Mouse (Mus musculus) cerebellum, postnatal 36 days (tissue): ENCODE measurements around the gene Cabcoco1.
A peak's percentile ranks its signal among the peaks of the same experiment; 100 is the strongest.

Source experiments
- DNase-seq, 2 experiments: peaks; one replicate each; pipeline ENCODE4 v3.0.0; 2021 to 2022; ENCODE audit warnings: mixed read lengths in 2 of 2

The Cabcoco1 gene

GRCm38 (mm10) chr10:68541139-68541942 is at the start of gene Cabcoco1:
TSS of gene Cabcoco1 (minus strand) at chr10:68541896.
- DNase-seq, result peak; percentile 4 to 5

GRCm38 (mm10) chr10:68589530-68590252 is 48.0 kb upstream of the Cabcoco1 start:
- DNase-seq, result no peak

GRCm38 (mm10) chr10:68587416-68588040 is 45.8 kb upstream of the Cabcoco1 start:
- no peak for DNase-seq

DNA sequence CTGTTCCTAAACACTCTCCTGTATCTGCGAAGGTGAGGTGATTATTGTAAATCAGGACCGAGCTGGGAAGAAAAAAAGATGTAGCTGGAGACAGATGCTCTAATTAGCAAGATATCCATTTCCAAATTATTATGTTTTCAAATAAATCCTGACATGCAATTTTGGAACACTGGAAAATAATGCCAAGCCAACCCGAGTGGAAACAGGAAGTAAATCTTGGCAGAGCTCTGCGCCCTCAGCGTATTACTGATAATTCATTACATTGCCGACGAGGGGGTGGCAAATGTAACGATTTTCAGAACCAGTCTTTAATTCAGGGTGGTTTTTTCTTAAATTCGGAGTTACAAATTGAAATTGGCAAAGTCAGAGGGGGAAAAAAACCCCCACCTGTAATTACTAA is 35.6 kb upstream of the Cabcoco1 start:
- DNase-seq, result no peak

DNA sequence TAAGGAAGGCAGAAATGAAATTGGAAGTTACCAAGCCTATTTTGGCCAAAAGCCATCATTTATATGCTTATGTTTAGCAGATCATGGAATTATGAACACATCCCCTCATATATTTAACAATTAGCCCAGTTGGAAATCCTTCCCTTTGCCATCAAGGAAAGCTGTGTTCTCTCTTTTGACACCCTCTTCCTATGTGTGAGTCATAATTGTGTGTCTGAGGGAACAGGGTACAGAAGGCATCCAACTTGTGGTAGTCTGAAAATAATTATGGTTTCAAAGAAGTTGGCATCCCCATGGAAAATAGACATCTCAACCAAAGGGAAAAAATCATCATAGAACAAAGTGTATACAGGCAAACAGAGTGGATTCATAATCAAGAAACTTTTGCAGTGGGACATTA is 26.5 kb upstream of the Cabcoco1 start:
- DNase-seq, result no peak

- DNase-seq, result no peak
Measured at GRCm38 (mm10) chr10:68562344-68562743, 20.6 kb upstream of the Cabcoco1 start.

DNA sequence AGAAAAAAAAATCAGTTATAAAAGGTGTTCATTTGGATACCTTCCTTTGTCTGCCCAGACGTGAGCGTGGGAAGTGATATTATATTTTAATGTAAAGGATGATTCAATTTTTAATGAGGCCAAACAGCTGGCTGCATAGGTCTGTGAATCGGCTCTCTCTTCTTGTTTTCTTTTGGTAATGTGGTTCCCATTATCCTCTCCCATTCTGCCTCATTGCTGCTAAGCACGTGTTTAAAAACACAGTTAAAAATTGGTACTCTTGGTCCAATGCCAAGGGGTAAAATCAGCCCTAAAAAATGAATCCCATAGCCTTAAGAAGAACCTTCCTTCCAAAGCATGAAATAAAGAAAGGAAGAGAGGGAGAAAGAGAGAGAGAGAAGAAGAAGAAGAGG is 17.1 kb upstream of the Cabcoco1 start:
- no peak for DNase-seq

GRCm38 (mm10) chr10:68558105-68558827 is 16.6 kb upstream of the Cabcoco1 start:
- DNase-seq, result peak; percentile 31 to 46

- DNase-seq, result no peak
Measured at GRCm38 (mm10) chr10:68553677-68554076, 12.0 kb upstream of the Cabcoco1 start.

DNA sequence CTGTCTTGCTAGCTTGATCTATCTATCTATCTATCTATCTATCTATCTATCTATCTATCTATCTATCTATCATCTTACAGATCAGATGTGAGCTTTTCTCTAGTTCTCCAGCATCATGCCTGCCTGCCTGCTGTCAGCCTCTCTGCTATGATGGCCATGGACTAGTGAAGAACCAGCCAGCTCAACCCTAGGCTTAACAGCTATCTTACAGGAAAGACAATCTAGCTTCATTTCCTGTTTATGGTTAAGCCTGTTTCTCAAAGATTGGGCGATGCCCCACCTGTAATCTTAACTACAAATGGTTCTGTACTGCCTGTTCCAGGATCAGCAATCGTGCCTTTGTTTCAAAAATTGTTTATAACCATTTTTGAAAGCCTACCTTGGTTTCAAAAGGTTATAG is 10.9 kb upstream of the Cabcoco1 start:
- no peak for DNase-seq

GRCm38 (mm10) chr10:68551316-68551715 is 9.6 kb upstream of the Cabcoco1 start:
- DNase-seq, result no peak

- DNase-seq, result no peak
Measured at GRCm38 (mm10) chr10:68550668-68551267, 9.1 kb upstream of the Cabcoco1 start.

DNA sequence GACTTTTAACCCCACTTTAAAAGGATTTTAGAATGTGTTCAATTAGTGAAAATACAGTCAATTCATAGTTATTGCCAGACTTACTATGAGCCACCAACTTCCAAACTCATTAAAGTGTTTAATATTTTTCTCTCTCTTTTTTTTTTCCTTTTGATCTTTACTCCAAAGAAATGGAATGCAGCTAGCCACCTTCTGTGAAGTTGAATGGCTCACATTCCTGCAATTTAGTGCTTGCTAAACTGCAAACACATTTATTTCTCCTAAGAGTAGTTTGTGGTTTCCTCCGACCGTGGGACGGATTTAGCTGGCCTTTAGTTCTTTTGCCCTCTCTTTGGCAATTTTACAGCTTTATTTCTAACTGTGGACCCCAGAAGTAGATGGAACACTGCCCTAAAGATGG is 1.4 kb upstream of the Cabcoco1 start:
- no peak for DNase-seq

- no peak for DNase-seq
Measured at GRCm38 (mm10) chr10:68541943-68542420, 286 bp upstream of the Cabcoco1 start.

DNA sequence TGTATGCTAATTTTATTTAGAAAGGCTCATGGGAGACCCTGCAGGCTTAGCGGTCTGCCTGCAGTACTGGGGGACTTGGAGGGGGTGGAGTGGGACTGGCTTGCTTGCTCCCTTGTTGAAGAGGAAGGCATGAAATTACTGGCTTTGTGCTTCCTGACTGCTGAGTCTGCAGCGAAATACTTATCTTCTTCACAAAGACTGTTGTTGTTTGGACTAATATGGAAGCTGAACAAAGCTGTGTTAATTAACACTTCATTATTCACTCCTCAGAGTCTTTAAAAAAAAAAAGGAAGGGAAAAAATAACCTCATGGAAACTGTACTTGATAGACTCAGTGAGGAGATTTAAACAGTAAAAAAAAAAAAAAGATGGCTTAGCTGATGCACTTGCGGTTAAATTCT is 1.1 kb downstream of the Cabcoco1 start:
- no peak for DNase-seq

- no peak for DNase-seq
Measured at GRCm38 (mm10) chr10:68537261-68537950, 4.3 kb downstream of the Cabcoco1 start.

GRCm38 (mm10) chr10:68529364-68530049 is 12.2 kb downstream of the Cabcoco1 start:
- no peak for DNase-seq

GRCm38 (mm10) chr10:68528958-68529357 is 12.7 kb downstream of the Cabcoco1 start:
- no peak for DNase-seq

DNA sequence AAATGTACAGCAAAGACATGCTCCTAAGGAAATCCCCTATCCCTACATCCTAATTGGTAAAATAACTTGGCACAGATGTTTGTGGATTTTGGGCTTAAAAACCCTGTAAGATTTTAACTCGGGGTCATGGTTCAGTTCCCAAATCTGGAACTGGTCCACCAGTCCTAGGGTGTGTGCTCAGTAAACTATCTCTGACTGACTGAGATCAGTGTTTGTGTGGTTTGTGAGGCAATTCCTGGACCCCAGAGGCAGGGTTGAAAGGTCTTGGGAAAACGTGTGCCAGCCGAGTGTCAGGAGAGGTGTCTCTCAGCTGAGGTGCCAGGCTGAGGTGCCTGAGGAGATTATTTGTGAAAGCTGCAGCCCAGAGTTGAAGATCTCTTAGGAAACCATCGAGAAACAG is 19.6 kb downstream of the Cabcoco1 start:
- no peak for DNase-seq

DNA sequence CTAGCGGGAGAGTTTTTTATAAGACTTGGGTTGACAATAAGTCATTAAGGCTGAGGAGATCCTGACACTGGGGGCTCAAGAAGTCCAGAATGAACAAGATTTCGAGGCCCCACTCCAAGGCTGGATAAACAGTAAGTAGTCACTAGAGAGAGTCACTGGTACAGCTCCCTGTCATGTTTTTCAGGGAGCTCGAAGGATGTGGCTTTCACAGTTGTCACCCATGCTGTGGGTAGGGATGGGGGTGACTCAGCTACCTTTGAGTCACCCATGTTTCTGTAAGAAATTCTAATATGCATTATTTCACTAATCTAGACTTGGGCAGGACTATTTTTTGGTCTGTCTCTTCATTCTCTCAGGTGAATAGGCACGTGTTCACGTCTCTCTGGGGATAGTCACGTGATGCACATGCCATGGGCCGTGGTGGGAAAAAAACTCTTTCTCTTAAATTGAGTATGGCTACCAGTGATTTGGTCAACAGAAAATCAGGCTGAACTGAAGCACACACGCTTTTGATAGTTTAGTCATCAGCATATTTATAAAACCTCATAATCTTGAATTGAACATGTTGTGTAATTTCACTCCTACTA is 29.2 kb downstream of the Cabcoco1 start:
- no peak for DNase-seq

DNA sequence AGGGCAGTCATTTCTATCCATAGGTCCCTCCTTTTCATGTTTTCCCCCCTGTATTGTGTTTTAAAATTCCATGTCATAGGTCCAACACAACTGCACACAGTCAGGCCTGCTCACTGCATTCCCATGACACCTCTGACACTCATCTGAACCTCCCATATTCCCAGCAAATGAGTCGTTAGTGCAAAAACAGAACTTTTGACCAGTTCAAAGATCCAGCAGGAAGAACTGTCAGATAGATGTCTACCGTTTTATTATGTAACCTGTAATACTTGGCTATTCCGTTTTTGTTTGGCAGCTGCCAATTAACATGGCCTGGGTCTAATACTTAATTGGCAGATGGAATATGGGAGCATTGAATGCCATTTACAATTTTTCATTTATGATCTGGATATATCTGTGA is 34.0 kb downstream of the Cabcoco1 start:
- no peak for DNase-seq
